ENCODE assay signal across 9 mouse cellular contexts in genomic region chr17:81621188-81621644, GRCm38 (mm10).
A peak's percentile ranks its signal among the peaks of the same experiment; 100 is the strongest.
DNase-seq lines count a peak whose midpoint lies in the region; ATAC-seq and TF ChIP-seq lines count a peak whose summit lies in the region.
"Had no signal": no experiment of that assay in that cellular context is flagged by ENCODE, and none has a peak within 500 bp of the region (broad histone marks: within the 10 kb centered on the region; RNA-seq: fewer than 3 reads in every experiment).

No protein-coding gene starts in this region.

- TF ChIP-seq CTCF in left cerebral cortex, adult 2 months (IDR thresholded peaks at IDR 0.05) = peak; percentile 10

- intact Hi-C loops in left cerebral cortex, adult 2 months (cut with DNase I) = no loop called here
- intact Hi-C loops in left cerebral cortex, postnatal 14 days (cut with DNase I) = no loop called here
- intact Hi-C loops in gastrocnemius, postnatal 36 days (cut with DNase I) = no loop called here

- DNase-seq in left cerebral cortex, adult 2 months (ENCODE audit: extremely low spot score in 1 of 2, low spot score in 2 of 2) = peak in 1 of 2 experiments; percentile 33
- no peak for DNase-seq in left cerebral cortex, postnatal 14 days (ENCODE audit: low spot score in 2 of 2)
- DNase-seq in cerebellum, adult 9-11 months = peak; percentile 96
- DNase-seq in gastrocnemius, postnatal 36 days = peak; percentile 21 to 22
- DNase-seq in lung, postnatal 14 days = peak; percentile 44
- no peak for DNase-seq in thymus, postnatal 14 days
- DNase-seq: kidney, adult 9 months; thymus, adult 18-20 months had no signal

- H3K4me3 ChIP-seq in left cerebral cortex, adult 2 months = no peak overlapping the region

- no peak for ATAC-seq in erythroid progenitor cell, adult 5-6 weeks (replicated peaks; ENCODE audit: low FRiP score, poor library complexity, severe bottlenecking)

- H3K27ac ChIP-seq in left cerebral cortex, adult 2 months = peak overlapping the region; percentile 50

Comparison
In these comparisons a context has a peak if more than half of its experiments do, and no peak if none do; other contexts are left out.
1. DNase-seq: peak in cerebellum, adult 9-11 months (single experiment), gastrocnemius, postnatal 36 days (2 of 2) and lung, postnatal 14 days (single experiment); none in left cerebral cortex, postnatal 14 days (0 of 2) and thymus, postnatal 14 days (single experiment).